Mouse (Mus musculus) liver, embryonic 11.5 days (tissue): Measurements from ENCODE around the gene Car9. TPM values are rescaled to one million over a fixed set of nuclear protein-coding genes. Genes with fewer than 3 reads are reported as not detected.

Experiments used
- ATAC-seq: fragments of 200-750 bp; cut with Nextera tagmentation; replicated peaks from 2 replicates; pipeline ENCODE4 v1.8.0; 2017; ENCODE audit warnings: moderate number of reproducible peaks, mild to moderate bottlenecking, moderate TSS enrichment, moderate library complexity; ENCODE audit not compliant: low FRiP score
- DNase-seq: peaks from one replicate; pipeline ENCODE4 v3.0.0-alpha.2; 2017; ENCODE audit warnings: low spot score
- H3K27ac ChIP-seq: fragments of 300-500 bp; sonication (generic); 2 replicates; pipeline ENCODE4 v1.5.1; 2014; ENCODE audit warnings: mild to moderate bottlenecking, low read depth, low read length, control low read depth
- H3K27me3 ChIP-seq: fragments of 300-500 bp; sonication (generic); replicated peaks from 2 replicates; pipeline ENCODE4 v1.6.1; 2014; ENCODE audit warnings: low read length, mixed read lengths; ENCODE audit not compliant: control insufficient read depth, insufficient read depth
- H3K36me3 ChIP-seq: fragments of 300-500 bp; sonication (generic); 2 replicates; pipeline ENCODE4 v1.6.1; 2014; ENCODE audit warnings: mild to moderate bottlenecking, low read length, moderate library complexity, mixed read lengths; ENCODE audit not compliant: control insufficient read depth, insufficient read depth
- H3K4me1 ChIP-seq: fragments of 300-500 bp; sonication (generic); replicated peaks from 2 replicates; pipeline ENCODE4 v1.6.1; 2014; ENCODE audit warnings: low read length, mixed read lengths; ENCODE audit not compliant: control insufficient read depth, insufficient read depth
- H3K4me2 ChIP-seq: fragments of 300-500 bp; sonication (generic); 2 replicates; pipeline ENCODE4 v1.6.1; 2014; ENCODE audit warnings: mild to moderate bottlenecking, control low read depth, moderate library complexity
- H3K4me3 ChIP-seq: fragments of 300-500 bp; sonication (generic); 2 replicates; pipeline ENCODE4 v1.5.1; 2014; ENCODE audit warnings: low read depth, low read length, control low read depth
- H3K9ac ChIP-seq: fragments of 300-500 bp; sonication (generic); 2 replicates; pipeline ENCODE4 v1.6.1; 2014; ENCODE audit warnings: low read depth, low read length, control low read depth
- H3K9me3 ChIP-seq: fragments of 300-500 bp; sonication (generic); 2 replicates; pipeline ENCODE4 v1.6.1; 2016; ENCODE audit warnings: low read length, inconsistent platforms, mixed read lengths; ENCODE audit not compliant: control insufficient read depth
- WGBS: fragments of 180-500 bp; shearing (Covaris S2); extraction: QIAGEN DNeasy Blood & Tissue Kit; methylation state at CpG from one replicate; pipeline ENCODE4 v1.1.7; 2014; 5-methylcytosine and 5-hydroxymethylcytosine counted together
- polyA plus RNA-seq: library from polyadenylated mRNA; unstranded; fragments of >200 nt; fragmentation: Nextera tagmentation; extraction: Ambion mirVana; gene quantifications from 2 replicates; pipeline ENCODE4 v1.2.1, GENCODE M21; 2014

Gene Car9
- polyA plus RNA-seq, 1 experiment from 2014 or later, result 2.0 TPM

- WGBS, result 35% methylated on average over 9 of the region's 9 CpGs
- Histone ChIP-seq H3K4me1 (peaks cover 18% of the 10 kb centered on the region), H3K4me3 (peak overlapping the region; percentile 64), H3K9ac (peak overlapping the region; percentile 72), H3K36me3 (no peaks in the 10 kb centered on the region), H3K27me3 (peaks cover 6% of the 10 kb centered on the region), H3K4me2 (peak overlapping the region; percentile 88), H3K27ac (peak overlapping the region; percentile 32; the same call in 1 of the 2 replicates), H3K9me3 (no peaks in the 10 kb centered on the region)
- ATAC-seq (no peak), DNase-seq (no peak)
These were observed 2.3 kb downstream of the Car9 start for GRCm38 (mm10) chr4:43509109-43509508.

GRCm38 (mm10) chr4:43511675-43512454, 5.1 kb downstream of the Car9 start:
- ATAC-seq, result no peak

GRCm38 (mm10) chr4:43512653-43513052, 5.9 kb downstream of the Car9 start:
- Histone ChIP-seq H3K36me3 (no peaks in the 10 kb centered on the region), H3K4me2 (no peak overlapping the region; the same call in 1 of the 2 replicates), H3K4me3 (no peak overlapping the region), H3K9me3 (no peaks in the 10 kb centered on the region), H3K9ac (no peak overlapping the region), H3K4me1 (peaks cover 16% of the 10 kb centered on the region), H3K27me3 (no peaks in the 10 kb centered on the region; the same call in none of the 2 replicates), H3K27ac (no peak overlapping the region)
- DNase-seq, result peak; percentile 28
- WGBS, result 58% methylated on average over 7 of the region's 7 CpGs
- ATAC-seq, result no peak

More at GRCm38 (mm10) chr4:43511675-43512454, 5.1 kb downstream of the Car9 start:
- H3K9me3 ChIP-seq, result no peaks in the 10 kb centered on the region
- H3K4me1 ChIP-seq, result peaks cover 16% of the 10 kb centered on the region
- DNase-seq, result no peak
- H3K27me3 ChIP-seq, result peaks cover 2% of the 10 kb centered on the region
- H3K27ac ChIP-seq, result no peak overlapping the region
- H3K36me3 ChIP-seq, result no peaks in the 10 kb centered on the region
- 61% methylated on average over 19 of the region's 19 CpGs for WGBS
- H3K4me3 ChIP-seq, result no peak overlapping the region
- no peak overlapping the region for H3K4me2 ChIP-seq
- no peak overlapping the region for H3K9ac ChIP-seq

GRCm38 (mm10) chr4:43513300-43513699, 6.5 kb downstream of the Car9 start:
- Histone ChIP-seq H3K4me3 (no peak overlapping the region), H3K36me3 (no peaks in the 10 kb centered on the region), H3K27me3 (no peaks in the 10 kb centered on the region; the same call in 1 of the 2 replicates), H3K4me1 (peaks cover 12% of the 10 kb centered on the region), H3K27ac (no peak overlapping the region), H3K4me2 (no peak overlapping the region), H3K9me3 (no peaks in the 10 kb centered on the region), H3K9ac (no peak overlapping the region)
- DNase-seq, result no peak
- WGBS, result 78% methylated on average over 4 of the region's 4 CpGs
- ATAC-seq, result no peak

GRCm38 (mm10) chr4:43513791-43514190, 7.0 kb downstream of the Car9 start:
- Histone ChIP-seq H3K4me1 (peaks cover 12% of the 10 kb centered on the region), H3K4me2 (no peak overlapping the region), H3K9ac (no peak overlapping the region), H3K27me3 (peaks cover under 1% of the 10 kb centered on the region), H3K9me3 (no peaks in the 10 kb centered on the region), H3K36me3 (no peaks in the 10 kb centered on the region), H3K4me3 (no peak overlapping the region), H3K27ac (no peak overlapping the region)
- WGBS, result 79% methylated on average over 4 of the region's 4 CpGs
- ATAC-seq (no peak), DNase-seq (no peak)

GRCm38 (mm10) chr4:43515764-43516708, 9.3 kb downstream of the Car9 start:
- 54% methylated on average over 11 of the region's 11 CpGs for WGBS
- H3K4me2 ChIP-seq, result no peak overlapping the region
- no peaks in the 10 kb centered on the region for H3K9me3 ChIP-seq
- no peaks in the 10 kb centered on the region for H3K36me3 ChIP-seq
- no peak overlapping the region for H3K9ac ChIP-seq
- peaks cover 8% of the 10 kb centered on the region for H3K27me3 ChIP-seq
- H3K27ac ChIP-seq, result no peak overlapping the region
- ATAC-seq (no peak), DNase-seq (no peak)
- H3K4me1 ChIP-seq, result peaks cover 8% of the 10 kb centered on the region
- H3K4me3 ChIP-seq, result no peak overlapping the region

- DNase-seq (no peak), ATAC-seq (no peak)
- Histone ChIP-seq H3K27me3 (peaks cover 37% of the 10 kb centered on the region), H3K36me3 (no peaks in the 10 kb centered on the region), H3K9ac (no peak overlapping the region), H3K4me2 (peak overlapping the region; percentile 5; the same call in 1 of the 2 replicates), H3K9me3 (no peaks in the 10 kb centered on the region), H3K27ac (no peak overlapping the region), H3K4me1 (peaks cover 20% of the 10 kb centered on the region), H3K4me3 (no peak overlapping the region)
- WGBS, result 36% methylated on average over 10 of the region's 10 CpGs
These were observed 12.8 kb downstream of the Car9 start for GRCm38 (mm10) chr4:43519551-43519950.

- H3K27ac ChIP-seq, result no peak overlapping the region
- H3K9ac ChIP-seq, result no peak overlapping the region
- no peak overlapping the region for H3K4me3 ChIP-seq
- peaks cover 20% of the 10 kb centered on the region for H3K4me1 ChIP-seq
- no peaks in the 10 kb centered on the region for H3K36me3 ChIP-seq
- H3K4me2 ChIP-seq, result peak overlapping the region; percentile 5; the same call in 1 of the 2 replicates
- DNase-seq, result peak; percentile 78
- H3K27me3 ChIP-seq, result peaks cover 41% of the 10 kb centered on the region
- 18% methylated on average over 6 of the region's 6 CpGs for WGBS
- no peaks in the 10 kb centered on the region for H3K9me3 ChIP-seq
- peak; percentile 42; the same call in 1 of the 2 replicates for ATAC-seq
These were observed 13.2 kb downstream of the Car9 start for GRCm38 (mm10) chr4:43519956-43520355.
